Mouse (Mus musculus) ovary, postnatal 14 days (tissue): ENCODE measurements around the gene Kif3b.

Experiments used
- DNase-seq: peaks from one replicate; pipeline ENCODE4 v3.0.0; 2022; ENCODE audit warnings: low spot score

Kif3b gene

GRCm38 (mm10) chr2:153298460-153298859 lies 7.2 kb downstream of the Kif3b start:
- DNase-seq = no peak

- DNase-seq = no peak
Measured at GRCm38 (mm10) chr2:153298863-153299262, 7.7 kb downstream of the Kif3b start.

- DNase-seq = no peak
Measured at GRCm38 (mm10) chr2:153301123-153301522, 9.9 kb downstream of the Kif3b start.

GRCm38 (mm10) chr2:153305240-153305639 lies 14.0 kb downstream of the Kif3b start:
- DNase-seq = no peak

- DNase-seq = no peak
Measured at GRCm38 (mm10) chr2:153308586-153308985, 17.4 kb downstream of the Kif3b start.

- no peak for DNase-seq
Measured at GRCm38 (mm10) chr2:153309106-153309505, 17.9 kb downstream of the Kif3b start.

GRCm38 (mm10) chr2:153310228-153310627 lies 19.0 kb downstream of the Kif3b start:
- DNase-seq = no peak

- DNase-seq = no peak
Measured at GRCm38 (mm10) chr2:153312884-153313283, 21.7 kb downstream of the Kif3b start.

- no peak for DNase-seq
Measured at GRCm38 (mm10) chr2:153318408-153318807, 27.2 kb downstream of the Kif3b start.

GRCm38 (mm10) chr2:153319036-153319643 lies 27.9 kb downstream of the Kif3b start:
- DNase-seq = no peak

- no peak for DNase-seq
Measured at GRCm38 (mm10) chr2:153325706-153326376, 34.6 kb downstream of the Kif3b start.

GRCm38 (mm10) chr2:153332271-153332670 lies 41.1 kb downstream of the Kif3b start:
- DNase-seq = no peak

- no peak for DNase-seq
Measured at GRCm38 (mm10) chr2:153332981-153333380, 41.8 kb downstream of the Kif3b start.

GRCm38 (mm10) chr2:153333822-153334232 lies 42.6 kb downstream of the Kif3b start:
- DNase-seq = no peak

GRCm38 (mm10) chr2:153334281-153334680 lies 43.1 kb downstream of the Kif3b start:
- DNase-seq = no peak

GRCm38 (mm10) chr2:153336117-153336516 lies 44.9 kb downstream of the Kif3b start:
- DNase-seq = no peak

- DNase-seq = no peak
Measured at GRCm38 (mm10) chr2:153338361-153339350, 47.4 kb downstream of the Kif3b start.

GRCm38 (mm10) chr2:153342166-153342565 lies 51.0 kb downstream of the Kif3b start:
- no peak for DNase-seq

GRCm38 (mm10) chr2:153342602-153343001 lies 51.4 kb downstream of the Kif3b start:
- DNase-seq = no peak

GRCm38 (mm10) chr2:153343191-153343590 lies 52.0 kb downstream of the Kif3b start:
- DNase-seq = no peak

GRCm38 (mm10) chr2:153345071-153345453 lies 53.8 kb downstream of the Kif3b start:
- no peak for DNase-seq

- DNase-seq = peak; percentile 93
Measured at GRCm38 (mm10) chr2:153345454-153346220, 54.4 kb downstream of the Kif3b start, which contains the start of gene Asxl1. TSS of gene Asxl1 (plus strand) at chr2:153345829.
